Mouse (Mus musculus): Measurements from ENCODE around the gene Clip1.
"Not testable (repeated sequence)": the region's sequence is repeated elsewhere in the genome, so short reads cannot be mapped to it uniquely, and the experiment has no call there.

Clip1 gene

GRCm38 (mm10) chr5:123684221-123685144 is at the start of gene Clip1:
TSS of gene Clip1 (minus strand) at chr5:123684618.
- DNase-seq (ENCODE audit: low spot score) = peak; percentile 55

- DNase-seq (ENCODE audit: low spot score) = no peak
Measured at GRCm38 (mm10) chr5:123730981-123731380, 46.6 kb upstream of the Clip1 start.

GRCm38 (mm10) chr5:123723816-123724215 is 39.4 kb upstream of the Clip1 start:
- not testable (repeated sequence) for DNase-seq (ENCODE audit: low spot score)

- DNase-seq (ENCODE audit: low spot score) = peak; percentile 97
Measured at GRCm38 (mm10) chr5:123720328-123721311, 36.2 kb upstream of the Clip1 start, which contains the start of gene Zcchc8. TSS of gene Zcchc8 (minus strand) at chr5:123721100.

- no peak for DNase-seq (ENCODE audit: low spot score)
Measured at GRCm38 (mm10) chr5:123714622-123715021, 30.2 kb upstream of the Clip1 start.

GRCm38 (mm10) chr5:123713782-123714181 is 29.4 kb upstream of the Clip1 start:
- DNase-seq (ENCODE audit: low spot score) = no peak

- DNase-seq (ENCODE audit: low spot score) = no peak
Measured at GRCm38 (mm10) chr5:123709571-123709970, 25.2 kb upstream of the Clip1 start.

- no peak for DNase-seq (ENCODE audit: low spot score)
Measured at GRCm38 (mm10) chr5:123708598-123708997, 24.2 kb upstream of the Clip1 start.

- no peak for DNase-seq (ENCODE audit: low spot score)
Measured at GRCm38 (mm10) chr5:123700625-123701024, 16.2 kb upstream of the Clip1 start.

GRCm38 (mm10) chr5:123699198-123699597 is 14.8 kb upstream of the Clip1 start:
- peak; percentile 70 for DNase-seq (ENCODE audit: low spot score)

GRCm38 (mm10) chr5:123696961-123697360 is 12.5 kb upstream of the Clip1 start:
- DNase-seq (ENCODE audit: low spot score) = no peak

GRCm38 (mm10) chr5:123696244-123696643 is 11.8 kb upstream of the Clip1 start:
- DNase-seq (ENCODE audit: low spot score) = no peak

GRCm38 (mm10) chr5:123694468-123694867 is 10.1 kb upstream of the Clip1 start:
- no peak for DNase-seq (ENCODE audit: low spot score)

- DNase-seq (ENCODE audit: low spot score) = peak; percentile 40
Measured at GRCm38 (mm10) chr5:123683377-123684220, 819 bp downstream of the Clip1 start.

- no peak for DNase-seq (ENCODE audit: low spot score)
Measured at GRCm38 (mm10) chr5:123683043-123683376, 1.4 kb downstream of the Clip1 start.

GRCm38 (mm10) chr5:123682372-123682771 is 2.0 kb downstream of the Clip1 start:
- DNase-seq (ENCODE audit: low spot score) = no peak

GRCm38 (mm10) chr5:123679546-123680263 is 4.7 kb downstream of the Clip1 start:
- DNase-seq (ENCODE audit: low spot score) = no peak

- DNase-seq (ENCODE audit: low spot score) = no peak
Measured at GRCm38 (mm10) chr5:123679106-123679505, 5.3 kb downstream of the Clip1 start.

GRCm38 (mm10) chr5:123675717-123676116 is 8.7 kb downstream of the Clip1 start:
- DNase-seq (ENCODE audit: low spot score) = no peak

GRCm38 (mm10) chr5:123675221-123675620 is 9.2 kb downstream of the Clip1 start:
- DNase-seq (ENCODE audit: low spot score) = no peak

GRCm38 (mm10) chr5:123671473-123671820 is 13.0 kb downstream of the Clip1 start:
- DNase-seq (ENCODE audit: low spot score) = no peak

Data from c-Kit-positive CD71-positive TER-119-positive erythroid progenitor cells, embryonic 14.5 days (primary cell).